Mouse (Mus musculus): ENCODE measurements around the gene Rnf24. TPM values are rescaled to one million over a fixed set of nuclear protein-coding genes. Genes with fewer than 3 reads are reported as not detected.

The Rnf24 gene
- polyA plus RNA-seq, 1 experiment from 2014 or later: 7.5 TPM

- no peak for DNase-seq (ENCODE audit: low spot score)
- Histone ChIP-seq H3K27me3 (ENCODE audit: low read depth, poor library complexity, severe bottlenecking) (no peaks in the 10 kb centered on the region), H3K4me1 (no peaks in the 10 kb centered on the region), H3K36me3 (peaks cover 95% of the 10 kb centered on the region), H3K4me3 (no peak overlapping the region), H3K9me3 (replicated peaks) (no peaks in the 10 kb centered on the region), H3K27ac (replicated peaks) (no peak overlapping the region)
Measured at GRCm38 (mm10) chr2:131290669-131291068, 62.0 kb downstream of the Rnf24 start.

- WGBS: 100% methylated on average over 1 of the region's 1 CpGs
- H3K27me3 ChIP-seq (ENCODE audit: low read depth, poor library complexity, severe bottlenecking): no peaks in the 10 kb centered on the region
- no peak for DNase-seq (ENCODE audit: low spot score)
- peaks cover 92% of the 10 kb centered on the region for H3K36me3 ChIP-seq
- H3K27ac ChIP-seq (replicated peaks): no peak overlapping the region
- H3K9me3 ChIP-seq (replicated peaks): no peaks in the 10 kb centered on the region
- H3K4me3 ChIP-seq: no peak overlapping the region
- H3K4me1 ChIP-seq: no peaks in the 10 kb centered on the region
Measured at GRCm38 (mm10) chr2:131286276-131286675, 66.4 kb downstream of the Rnf24 start.

- H3K27me3 ChIP-seq (ENCODE audit: low read depth, poor library complexity, severe bottlenecking): no peaks in the 10 kb centered on the region
- peaks cover 97% of the 10 kb centered on the region for H3K36me3 ChIP-seq
- no peak overlapping the region for H3K27ac ChIP-seq (replicated peaks)
- H3K4me1 ChIP-seq: no peaks in the 10 kb centered on the region
- no peak overlapping the region for H3K4me3 ChIP-seq
- no peak for DNase-seq (ENCODE audit: low spot score)
- WGBS: 85% methylated on average over 1 of the region's 1 CpGs
- no peaks in the 10 kb centered on the region for H3K9me3 ChIP-seq (replicated peaks)
Measured at GRCm38 (mm10) chr2:131281596-131281995, 71.1 kb downstream of the Rnf24 start.

GRCm38 (mm10) chr2:131276722-131277121, 76.0 kb downstream of the Rnf24 start:
- WGBS: 89% methylated on average over 5 of the region's 5 CpGs
- no peak overlapping the region for H3K4me3 ChIP-seq
- H3K27me3 ChIP-seq (ENCODE audit: low read depth, poor library complexity, severe bottlenecking): no peaks in the 10 kb centered on the region
- no peaks in the 10 kb centered on the region for H3K4me1 ChIP-seq
- peaks cover 85% of the 10 kb centered on the region for H3K36me3 ChIP-seq
- no peaks in the 10 kb centered on the region for H3K9me3 ChIP-seq (replicated peaks)
- DNase-seq (ENCODE audit: low spot score): no peak
- no peak overlapping the region for H3K27ac ChIP-seq (replicated peaks)

GRCm38 (mm10) chr2:131275493-131275892, 77.2 kb downstream of the Rnf24 start:
- Histone ChIP-seq H3K4me3 (no peak overlapping the region), H3K4me1 (no peaks in the 10 kb centered on the region), H3K27ac (replicated peaks) (no peak overlapping the region), H3K9me3 (replicated peaks) (no peaks in the 10 kb centered on the region), H3K27me3 (ENCODE audit: low read depth, poor library complexity, severe bottlenecking) (no peaks in the 10 kb centered on the region), H3K36me3 (peaks cover 85% of the 10 kb centered on the region)
- no peak for DNase-seq (ENCODE audit: low spot score)
- 94% methylated on average over 3 of the region's 3 CpGs for WGBS

GRCm38 (mm10) chr2:131265056-131265455, 87.6 kb downstream of the Rnf24 start:
- Histone ChIP-seq H3K4me3 (peak overlapping the region; percentile 90; the same call in 1 of the 2 replicates), H3K36me3 (peaks cover 29% of the 10 kb centered on the region), H3K27me3 (ENCODE audit: low read depth, poor library complexity, severe bottlenecking) (no peaks in the 10 kb centered on the region), H3K9me3 (replicated peaks) (no peaks in the 10 kb centered on the region), H3K4me1 (peaks cover 37% of the 10 kb centered on the region), H3K27ac (replicated peaks) (no peak overlapping the region)
- DNase-seq (ENCODE audit: low spot score): no peak
- WGBS: 89% methylated on average over 2 of the region's 2 CpGs

GRCm38 (mm10) chr2:131264027-131264426, 88.7 kb downstream of the Rnf24 start:
- WGBS: 86% methylated on average over 6 of the region's 6 CpGs

GRCm38 (mm10) chr2:131262680-131263670, 89.7 kb downstream of the Rnf24 start:
- Histone ChIP-seq H3K4me3 (peak overlapping the region; percentile 90), H3K36me3 (peaks cover 9% of the 10 kb centered on the region; the same call in 1 of the 2 replicates), H3K27me3 (ENCODE audit: low read depth, poor library complexity, severe bottlenecking) (no peaks in the 10 kb centered on the region), H3K4me1 (peaks cover 37% of the 10 kb centered on the region), H3K27ac (replicated peaks) (peak overlapping the region; percentile 99), H3K9me3 (replicated peaks) (no peaks in the 10 kb centered on the region)
- 1% methylated on average over 59 of the region's 59 CpGs for WGBS
- no peak for DNase-seq (ENCODE audit: low spot score)

More at GRCm38 (mm10) chr2:131264027-131264426, 88.7 kb downstream of the Rnf24 start:
- Histone ChIP-seq H3K27me3 (ENCODE audit: low read depth, poor library complexity, severe bottlenecking) (no peaks in the 10 kb centered on the region), H3K9me3 (replicated peaks) (no peaks in the 10 kb centered on the region), H3K4me1 (peaks cover 37% of the 10 kb centered on the region), H3K36me3 (peaks cover 18% of the 10 kb centered on the region), H3K4me3 (peak overlapping the region; percentile 90), H3K27ac (replicated peaks) (no peak overlapping the region)
- DNase-seq (ENCODE audit: low spot score): no peak

GRCm38 (mm10) chr2:131262213-131262672, 90.4 kb downstream of the Rnf24 start, which contains the start of gene Pank2:
Gene Pank2, plus strand, starts transcription at chr2:131262495.
- H3K4me1 ChIP-seq: peaks cover 37% of the 10 kb centered on the region
- peak; percentile 99 for DNase-seq (ENCODE audit: low spot score)
- no peaks in the 10 kb centered on the region for H3K9me3 ChIP-seq (replicated peaks)
- H3K36me3 ChIP-seq: peaks cover 6% of the 10 kb centered on the region; the same call in 1 of the 2 replicates
- H3K4me3 ChIP-seq: peak within 1 kb of the TSS; percentile 90
- peak within 1 kb of the TSS; percentile 99 for H3K27ac ChIP-seq (replicated peaks)
- H3K27me3 ChIP-seq (ENCODE audit: low read depth, poor library complexity, severe bottlenecking): no peaks in the 10 kb centered on the region
- 1% methylated on average over 48 of the region's 49 CpGs for WGBS

GRCm38 (mm10) chr2:131261481-131262212, 91.0 kb downstream of the Rnf24 start:
- Histone ChIP-seq H3K4me1 (peaks cover 37% of the 10 kb centered on the region), H3K27me3 (ENCODE audit: low read depth, poor library complexity, severe bottlenecking) (no peaks in the 10 kb centered on the region), H3K27ac (replicated peaks) (peak overlapping the region; percentile 99), H3K9me3 (replicated peaks) (no peaks in the 10 kb centered on the region), H3K4me3 (peak overlapping the region; percentile 90), H3K36me3 (peaks cover 4% of the 10 kb centered on the region; the same call in 1 of the 2 replicates)
- WGBS: 5% methylated on average over 10 of the region's 10 CpGs
- no peak for DNase-seq (ENCODE audit: low spot score)

- Histone ChIP-seq H3K27ac (replicated peaks) (peak overlapping the region; percentile 99), H3K9me3 (replicated peaks) (no peaks in the 10 kb centered on the region), H3K4me1 (peaks cover 37% of the 10 kb centered on the region), H3K36me3 (no peaks in the 10 kb centered on the region), H3K4me3 (peak overlapping the region; percentile 90; the same call in 1 of the 2 replicates), H3K27me3 (ENCODE audit: low read depth, poor library complexity, severe bottlenecking) (no peaks in the 10 kb centered on the region)
- no peak for DNase-seq (ENCODE audit: low spot score)
- WGBS: 65% methylated on average over 9 of the region's 9 CpGs
Measured at GRCm38 (mm10) chr2:131260544-131261307, 92.0 kb downstream of the Rnf24 start.

- Histone ChIP-seq H3K9me3 (replicated peaks) (no peaks in the 10 kb centered on the region), H3K36me3 (no peaks in the 10 kb centered on the region), H3K4me3 (no peak overlapping the region), H3K4me1 (peaks cover 21% of the 10 kb centered on the region), H3K27ac (replicated peaks) (no peak overlapping the region), H3K27me3 (ENCODE audit: low read depth, poor library complexity, severe bottlenecking) (no peaks in the 10 kb centered on the region)
- 87% methylated on average over 8 of the region's 8 CpGs for whole genome bisulfite sequencing
- DNase-seq (ENCODE audit: low spot score): no peak
Measured at GRCm38 (mm10) chr2:131258693-131259092, 94.0 kb downstream of the Rnf24 start.

All from midbrain, embryonic 10.5 days (tissue).